Mouse (Mus musculus): ENCODE measurements around the gene Fam240a.
A peak's percentile ranks its signal among the peaks of the same experiment; 100 is the strongest.

Fam240a gene

DNA sequence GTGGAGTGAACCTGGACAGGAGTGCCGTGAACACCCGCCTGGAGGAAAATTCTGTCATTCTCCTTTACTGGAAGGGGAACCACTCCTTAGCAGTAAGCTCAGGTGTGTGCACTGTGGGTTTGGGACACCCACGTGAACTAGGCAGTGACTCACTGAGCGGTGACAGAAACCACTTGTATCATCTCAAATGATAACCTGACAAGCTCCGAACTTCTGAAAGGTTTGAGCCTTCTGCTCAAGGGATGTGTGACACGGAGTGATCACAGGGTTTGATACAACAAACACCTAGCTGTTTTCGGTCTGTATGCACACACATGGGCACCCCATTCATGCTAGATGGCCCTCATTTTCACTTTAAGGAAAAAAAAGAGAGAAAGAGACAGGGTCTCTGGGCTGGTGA lies at the start of gene Fam240a:
Gene Fam240a, minus strand, starts transcription at position 76 of the 400 bp plus-strand sequence.
- no peak for ATAC-seq (ENCODE audit: low TSS enrichment)

DNA sequence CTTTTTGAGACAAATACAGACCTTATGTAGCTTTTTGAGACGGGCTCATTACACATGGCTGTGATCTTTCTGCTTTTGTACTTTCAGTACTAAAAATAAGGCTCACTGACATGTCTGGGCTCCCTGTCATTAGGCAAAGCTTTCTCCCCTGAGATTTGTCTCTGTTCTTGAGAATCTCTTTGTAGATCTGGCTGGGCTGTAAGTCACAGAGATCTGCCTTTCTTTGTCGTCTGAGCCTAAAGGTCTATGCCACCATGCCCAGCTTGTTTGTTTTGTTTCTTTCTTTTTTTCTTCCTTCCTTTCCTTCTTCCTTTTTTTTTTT lies 49.2 kb upstream of the Fam240a start:
- no peak for ATAC-seq (ENCODE audit: low TSS enrichment)

GRCm38 (mm10) chr9:110965062-110965909 lies 48.6 kb upstream of the Fam240a start:
- no peak for ATAC-seq (ENCODE audit: low TSS enrichment)

DNA sequence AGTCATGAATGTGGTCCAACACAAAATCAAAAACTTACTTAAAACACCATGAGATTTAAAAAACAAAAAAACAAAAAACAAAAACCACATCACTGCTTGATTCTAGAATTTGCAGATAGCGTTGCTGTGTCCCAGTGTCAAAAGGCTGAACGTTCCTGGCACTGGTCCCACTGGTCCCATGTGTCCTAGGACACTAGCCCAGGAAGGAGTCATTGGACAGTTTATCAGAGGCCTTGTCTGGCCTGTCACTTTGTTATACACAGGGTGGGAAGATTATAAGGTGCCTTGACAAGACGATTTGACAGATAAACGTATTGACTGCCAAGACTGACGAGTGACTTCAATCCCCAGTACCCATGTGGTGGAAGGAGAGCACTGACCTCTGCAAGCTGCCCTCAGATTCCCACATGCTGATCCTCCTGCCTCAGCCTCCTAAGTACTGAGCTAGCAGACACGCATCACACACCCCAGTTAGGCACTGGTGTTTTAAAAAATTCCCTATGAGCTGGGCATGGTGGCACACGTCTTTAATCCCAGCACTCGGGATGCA lies 47.0 kb upstream of the Fam240a start:
- no peak for ATAC-seq (ENCODE audit: low TSS enrichment)

DNA sequence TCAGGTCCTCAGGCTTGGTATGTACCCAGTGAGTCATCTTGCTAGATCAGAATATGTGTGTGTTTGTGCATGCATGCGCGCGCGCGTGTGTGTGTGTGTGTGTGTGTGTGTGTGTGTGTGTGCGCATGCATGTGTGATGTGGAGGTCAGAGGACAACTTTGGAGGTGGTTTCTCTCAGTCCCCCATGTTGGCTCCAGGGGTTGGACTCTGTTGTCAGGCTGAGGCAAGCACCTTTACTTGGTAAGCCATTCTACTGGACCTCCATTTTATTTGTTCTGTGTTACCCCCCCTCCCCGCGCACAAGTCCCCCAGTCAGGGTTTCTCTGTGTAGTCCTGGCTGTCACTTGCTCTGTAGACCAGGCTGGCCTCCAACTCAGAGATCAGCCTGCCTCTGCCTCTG lies 44.7 kb upstream of the Fam240a start:
- no peak for ATAC-seq (ENCODE audit: low TSS enrichment)

DNA sequence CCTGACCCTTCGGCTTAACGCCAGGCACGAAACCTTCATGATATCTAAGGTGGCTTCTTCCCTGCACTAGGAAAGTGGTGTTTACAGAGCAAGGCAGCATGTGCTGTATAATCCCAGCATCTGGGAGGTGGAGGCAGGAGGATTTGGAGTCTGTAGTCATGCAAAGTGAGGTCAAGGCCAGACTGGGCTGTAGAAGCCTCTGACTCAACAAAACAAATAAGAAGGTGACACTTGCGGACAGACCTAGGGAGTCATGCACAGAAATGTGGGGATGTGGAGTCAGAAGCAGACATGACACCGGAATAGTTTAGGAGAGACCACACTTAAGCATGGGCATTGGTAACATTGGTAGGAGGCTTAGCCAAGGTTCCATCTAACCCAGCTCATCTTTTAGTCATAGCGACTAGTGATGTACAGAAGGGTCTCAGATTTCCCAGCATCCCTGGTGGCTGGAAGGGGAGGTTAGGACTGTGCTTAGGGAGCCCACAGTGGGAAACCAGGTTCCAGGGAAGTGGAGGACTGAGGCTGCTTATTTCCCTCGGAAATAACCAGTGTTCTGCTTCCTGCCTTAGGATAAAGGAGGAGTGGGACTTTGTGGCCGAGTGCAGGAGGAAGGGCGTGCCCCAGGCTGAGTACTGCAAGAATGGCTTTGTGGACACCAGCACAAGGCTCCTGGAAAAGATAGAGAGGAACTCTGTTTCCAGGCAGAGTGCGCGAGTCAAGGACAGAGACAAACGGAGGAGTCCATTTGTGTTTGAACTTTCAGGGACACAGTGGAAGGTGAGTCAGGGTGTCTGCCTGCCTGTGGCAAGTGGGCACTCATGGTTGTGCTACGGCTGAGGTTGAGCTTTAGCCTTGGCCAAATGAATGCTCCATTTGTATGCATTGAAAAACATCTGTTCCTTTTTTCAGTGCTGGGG lies 43.8 kb upstream of the Fam240a start:
- no peak for ATAC-seq (ENCODE audit: low TSS enrichment)

GRCm38 (mm10) chr9:110959669-110960068 lies 43.0 kb upstream of the Fam240a start:
- ATAC-seq (ENCODE audit: low TSS enrichment) = no peak

- ATAC-seq (ENCODE audit: low TSS enrichment) = no peak
These were observed 39.3 kb upstream of the Fam240a start for GRCm38 (mm10) chr9:110955962-110956361.

- ATAC-seq (ENCODE audit: low TSS enrichment) = no peak
These were observed 38.2 kb upstream of the Fam240a start for GRCm38 (mm10) chr9:110954681-110955445.

GRCm38 (mm10) chr9:110953550-110954461 lies 37.1 kb upstream of the Fam240a start:
- ATAC-seq (ENCODE audit: low TSS enrichment) = peak; percentile 81

DNA sequence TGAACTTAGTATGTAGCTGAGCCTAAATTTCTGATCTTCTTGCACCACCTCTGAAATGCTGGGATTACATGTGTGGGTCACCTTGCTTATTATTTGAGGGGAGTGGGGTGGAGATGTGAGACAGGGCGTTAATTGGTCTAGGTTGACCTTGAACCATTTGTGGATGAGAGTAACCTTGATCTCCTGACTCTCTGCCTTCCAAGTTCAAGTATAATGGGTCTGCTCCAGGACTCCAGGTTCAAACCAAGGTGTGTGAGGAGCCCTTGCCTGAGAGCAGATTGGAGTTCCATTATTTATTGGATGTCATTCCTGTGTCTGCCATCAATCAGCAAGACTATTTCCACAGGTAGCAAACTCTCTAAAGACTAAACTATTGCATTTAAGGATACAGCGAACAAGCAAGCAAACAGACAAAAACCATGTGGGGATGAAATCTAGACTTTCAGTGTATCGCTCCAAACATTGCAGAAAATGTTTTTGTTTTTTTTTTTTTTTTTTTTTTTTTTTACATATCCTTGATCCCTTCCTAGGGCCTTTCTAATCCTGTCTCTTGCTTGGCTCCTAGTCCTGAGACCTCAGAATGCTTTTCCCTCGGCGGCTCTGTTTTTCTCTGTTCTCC lies 36.4 kb upstream of the Fam240a start:
- no peak for ATAC-seq (ENCODE audit: low TSS enrichment)

- ATAC-seq (ENCODE audit: low TSS enrichment) = no peak
These were observed 35.7 kb upstream of the Fam240a start for GRCm38 (mm10) chr9:110952398-110952797.

GRCm38 (mm10) chr9:110951866-110952265 lies 35.2 kb upstream of the Fam240a start:
- ATAC-seq (ENCODE audit: low TSS enrichment) = no peak

GRCm38 (mm10) chr9:110951397-110951796 lies 34.7 kb upstream of the Fam240a start, which contains the start of gene Lrrc2:
Gene Lrrc2 (plus strand): TSS chr9:110951545.
- ATAC-seq (ENCODE audit: low TSS enrichment) = no peak

DNA sequence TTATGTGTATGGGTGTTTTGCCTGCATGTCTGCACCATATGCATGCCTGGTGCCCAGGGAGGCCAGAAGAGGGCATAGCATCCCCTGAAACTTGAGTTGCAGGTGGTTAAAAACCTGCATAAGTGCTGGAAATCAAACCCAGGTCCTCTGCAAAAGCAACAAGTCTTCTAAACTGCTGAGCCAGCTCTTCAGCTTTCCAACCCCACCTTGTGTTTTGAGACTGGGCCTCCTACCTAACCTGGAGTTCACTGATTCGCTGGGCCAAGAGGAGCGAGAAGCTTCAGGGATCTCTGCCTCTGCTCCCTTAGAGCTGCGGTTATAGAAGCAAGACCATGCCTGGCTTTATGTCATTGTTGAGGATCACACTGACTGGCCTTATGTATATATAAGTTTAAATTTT lies 33.4 kb upstream of the Fam240a start:
- no peak for ATAC-seq (ENCODE audit: low TSS enrichment)

GRCm38 (mm10) chr9:110948813-110949310 lies 32.2 kb upstream of the Fam240a start:
- ATAC-seq (ENCODE audit: low TSS enrichment) = no peak

- ATAC-seq (ENCODE audit: low TSS enrichment) = no peak
These were observed 31.2 kb upstream of the Fam240a start for GRCm38 (mm10) chr9:110947900-110948299.

DNA sequence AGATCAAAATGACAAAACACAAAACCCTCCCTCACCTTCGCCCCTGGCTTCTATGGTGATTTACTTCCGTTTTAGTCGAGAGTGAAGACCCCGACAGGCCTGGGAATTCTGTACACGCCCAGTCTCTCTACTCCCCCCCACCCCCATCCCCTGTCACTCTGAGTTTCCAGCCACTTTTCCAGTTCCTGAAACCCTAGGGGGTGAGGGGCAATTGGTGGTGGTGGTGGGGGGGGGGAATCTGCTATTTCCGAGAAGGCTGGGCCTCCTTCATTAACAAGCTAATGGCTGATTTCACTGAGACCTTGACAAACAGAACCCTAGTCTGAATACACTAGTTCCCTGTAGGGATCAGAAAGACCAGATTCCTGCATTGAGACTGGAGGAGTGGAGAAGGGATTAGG lies 30.6 kb upstream of the Fam240a start:
- ATAC-seq (ENCODE audit: low TSS enrichment) = no peak

DNA sequence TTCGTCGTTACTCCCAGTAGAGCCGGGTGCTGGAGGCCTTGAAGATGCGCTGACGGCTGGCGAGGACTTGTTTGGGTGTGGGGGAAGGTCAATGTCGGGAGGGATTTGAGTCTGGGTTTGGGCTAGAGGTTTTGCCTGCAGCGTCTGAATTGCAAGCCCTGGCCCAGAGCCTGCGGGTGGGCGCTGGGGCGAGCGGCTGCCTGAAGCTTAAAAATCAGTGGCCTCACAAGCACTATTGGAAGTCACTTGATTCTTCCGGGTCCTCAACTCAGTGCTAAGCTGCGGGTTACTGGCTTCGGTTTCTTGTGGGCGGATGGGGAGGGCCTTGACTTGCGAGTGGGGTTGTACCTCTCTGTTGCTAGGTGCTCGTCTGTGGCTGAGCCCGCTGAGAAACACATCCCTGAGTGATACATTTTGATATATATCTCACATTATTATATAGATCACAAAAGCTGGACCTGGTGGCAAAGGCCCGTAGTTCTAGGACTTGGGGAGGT lies 29.9 kb upstream of the Fam240a start:
- no peak for ATAC-seq (ENCODE audit: low TSS enrichment)

GRCm38 (mm10) chr9:110945926-110946325 lies 29.3 kb upstream of the Fam240a start, which contains the start of gene Tdgf1:
Gene Tdgf1 (minus strand): TSS chr9:110946158.
- no peak for ATAC-seq (ENCODE audit: low TSS enrichment)
